Mouse (Mus musculus): ENCODE measurements around the gene Vapa. TPM values are rescaled to one million over a fixed set of nuclear protein-coding genes. Genes with fewer than 3 reads are reported as not detected.
"Not testable (repeated sequence)": the region's sequence is repeated elsewhere in the genome, so short reads cannot be mapped to it uniquely, and the experiment has no call there.

Gene Vapa
- polyA plus RNA-seq, 1 experiment from 2014 or later, result 167 TPM

- no peaks in the 10 kb centered on the region for H3K27me3 ChIP-seq
- H3K4me2 ChIP-seq, result 0 out of 2 replicates have a peak overlapping the region, but pooled peaks have one; percentile 17
- WGBS, result 65% methylated on average over 5 of the region's 5 CpGs
- no peak for ATAC-seq (replicated peaks; ENCODE audit: low FRiP score)
- H3K9ac ChIP-seq, result no peak overlapping the region
- no peak overlapping the region for H3K4me3 ChIP-seq (replicated peaks)
- 0 out of 2 replicates have a peak overlapping the region, but pooled peaks have one; percentile 33 for H3K27ac ChIP-seq
- H3K4me1 ChIP-seq, result peaks cover 17% of the 10 kb centered on the region
- H3K9me3 ChIP-seq (replicated peaks), result no peaks in the 10 kb centered on the region
- no peaks in the 10 kb centered on the region for H3K36me3 ChIP-seq
Measured at GRCm38 (mm10) chr17:65643579-65643978, 30.2 kb upstream of the Vapa start.

- peak; percentile 3; the same call in 1 of the 2 replicates for ATAC-seq (replicated peaks; ENCODE audit: low FRiP score)
- peak overlapping the region; percentile 17; the same call in 1 of the 2 replicates for H3K4me2 ChIP-seq
Measured at GRCm38 (mm10) chr17:65643051-65643521, 29.7 kb upstream of the Vapa start.

GRCm38 (mm10) chr17:65642578-65642991 is 29.2 kb upstream of the Vapa start:
- WGBS, result 34% methylated on average over 5 of the region's 5 CpGs
- peak overlapping the region; percentile 33 for H3K27ac ChIP-seq
- H3K4me3 ChIP-seq (replicated peaks), result no peak overlapping the region
- H3K27me3 ChIP-seq, result no peaks in the 10 kb centered on the region
- peaks cover 17% of the 10 kb centered on the region for H3K4me1 ChIP-seq
- no peaks in the 10 kb centered on the region for H3K9me3 ChIP-seq (replicated peaks)
- H3K9ac ChIP-seq, result no peak overlapping the region
- peak; percentile 65 for ATAC-seq (replicated peaks; ENCODE audit: low FRiP score)
- H3K4me2 ChIP-seq, result peak overlapping the region; percentile 17; the same call in 1 of the 2 replicates
- no peaks in the 10 kb centered on the region for H3K36me3 ChIP-seq

More at GRCm38 (mm10) chr17:65643051-65643521, 29.7 kb upstream of the Vapa start:
- Histone ChIP-seq H3K36me3 (no peaks in the 10 kb centered on the region), H3K9me3 (replicated peaks) (no peaks in the 10 kb centered on the region), H3K27me3 (no peaks in the 10 kb centered on the region), H3K9ac (no peak overlapping the region), H3K27ac (peak overlapping the region; percentile 33), H3K4me3 (replicated peaks) (no peak overlapping the region), H3K4me1 (peaks cover 17% of the 10 kb centered on the region)
- WGBS, result 27% methylated on average over 10 of the region's 10 CpGs

- H3K27ac ChIP-seq, result peak within 1 kb of the TSS; percentile 33
- ATAC-seq (replicated peaks; ENCODE audit: low FRiP score), result no peak
- no peaks in the 10 kb centered on the region for H3K9me3 ChIP-seq (replicated peaks)
- H3K27me3 ChIP-seq, result no peaks in the 10 kb centered on the region
- H3K4me3 ChIP-seq (replicated peaks), result no peak within 1 kb of the TSS
- 84% methylated on average over 11 of the region's 11 CpGs for WGBS
- H3K9ac ChIP-seq, result no peak within 1 kb of the TSS
- no peaks in the 10 kb centered on the region for H3K36me3 ChIP-seq
- peak within 1 kb of the TSS; percentile 17; the same call in 1 of the 2 replicates for H3K4me2 ChIP-seq
- peaks cover 17% of the 10 kb centered on the region for H3K4me1 ChIP-seq
Measured at GRCm38 (mm10) chr17:65641734-65642218, 28.4 kb upstream of the Vapa start, which contains the start of gene Txndc2. TSS of gene Txndc2 (minus strand) at chr17:65642168.

- H3K27me3 ChIP-seq, result no peaks in the 10 kb centered on the region
- no peak overlapping the region for H3K9ac ChIP-seq
- ATAC-seq (replicated peaks; ENCODE audit: low FRiP score), result no peak
- WGBS, result 92% methylated on average over 1 of the region's 1 CpGs
- H3K4me3 ChIP-seq (replicated peaks), result no peak overlapping the region
- H3K4me2 ChIP-seq, result no peak overlapping the region
- H3K27ac ChIP-seq, result no peak overlapping the region
- no peaks in the 10 kb centered on the region for H3K9me3 ChIP-seq (replicated peaks)
- peaks cover 17% of the 10 kb centered on the region for H3K4me1 ChIP-seq
- H3K36me3 ChIP-seq, result no peaks in the 10 kb centered on the region
Measured at GRCm38 (mm10) chr17:65639144-65639543, 25.8 kb upstream of the Vapa start.

GRCm38 (mm10) chr17:65635715-65636360 is 22.5 kb upstream of the Vapa start:
- no peaks in the 10 kb centered on the region for H3K9me3 ChIP-seq (replicated peaks)
- H3K27ac ChIP-seq, result no peak overlapping the region
- no peaks in the 10 kb centered on the region for H3K27me3 ChIP-seq
- no peak overlapping the region for H3K4me3 ChIP-seq (replicated peaks)
- H3K4me1 ChIP-seq, result no peaks in the 10 kb centered on the region
- no peak overlapping the region for H3K4me2 ChIP-seq
- no peak for ATAC-seq (replicated peaks; ENCODE audit: low FRiP score)
- H3K9ac ChIP-seq, result no peak overlapping the region
- 46% methylated on average over 14 of the region's 14 CpGs for WGBS
- no peaks in the 10 kb centered on the region for H3K36me3 ChIP-seq

GRCm38 (mm10) chr17:65629943-65630342 is 16.6 kb upstream of the Vapa start:
- no peaks in the 10 kb centered on the region for H3K4me1 ChIP-seq
- no peaks in the 10 kb centered on the region for H3K9me3 ChIP-seq (replicated peaks)
- H3K27ac ChIP-seq, result no peak overlapping the region
- H3K4me2 ChIP-seq, result no peak overlapping the region
- H3K4me3 ChIP-seq (replicated peaks), result no peak overlapping the region
- H3K27me3 ChIP-seq, result no peaks in the 10 kb centered on the region
- 83% methylated on average over 6 of the region's 6 CpGs for WGBS
- H3K36me3 ChIP-seq, result no peaks in the 10 kb centered on the region
- no peak for ATAC-seq (replicated peaks; ENCODE audit: low FRiP score)
- H3K9ac ChIP-seq, result no peak overlapping the region

- not testable (repeated sequence) for H3K9ac ChIP-seq; H3K36me3 ChIP-seq; H3K27me3 ChIP-seq; H3K9me3 ChIP-seq (replicated peaks); H3K4me3 ChIP-seq (replicated peaks); ATAC-seq (replicated peaks; ENCODE audit: low FRiP score); H3K4me2 ChIP-seq; H3K4me1 ChIP-seq; H3K27ac ChIP-seq
- WGBS, result 50% methylated on average over 13 of the region's 13 CpGs
Measured at GRCm38 (mm10) chr17:65628823-65629532, 15.6 kb upstream of the Vapa start.

- WGBS, result 94% methylated on average over 6 of the region's 6 CpGs
- ATAC-seq (replicated peaks; ENCODE audit: low FRiP score), result no peak
- Histone ChIP-seq H3K4me3 (replicated peaks) (no peak overlapping the region), H3K4me1 (no peaks in the 10 kb centered on the region), H3K9me3 (replicated peaks) (no peaks in the 10 kb centered on the region; the same call in 1 of the 2 replicates), H3K27me3 (no peaks in the 10 kb centered on the region), H3K9ac (no peak overlapping the region), H3K4me2 (no peak overlapping the region), H3K27ac (no peak overlapping the region), H3K36me3 (no peaks in the 10 kb centered on the region)
Measured at GRCm38 (mm10) chr17:65626301-65626700, 12.9 kb upstream of the Vapa start.

- Histone ChIP-seq H3K9me3 (replicated peaks) (no peaks in the 10 kb centered on the region; the same call in 1 of the 2 replicates), H3K4me1 (no peaks in the 10 kb centered on the region), H3K36me3 (no peaks in the 10 kb centered on the region), H3K4me3 (replicated peaks) (no peak overlapping the region), H3K4me2 (no peak overlapping the region), H3K27ac (no peak overlapping the region), H3K9ac (no peak overlapping the region), H3K27me3 (no peaks in the 10 kb centered on the region)
- 83% methylated on average over 6 of the region's 6 CpGs for WGBS
- ATAC-seq (replicated peaks; ENCODE audit: low FRiP score), result no peak
Measured at GRCm38 (mm10) chr17:65625563-65625962, 12.2 kb upstream of the Vapa start.

- no peak overlapping the region for H3K27ac ChIP-seq
- no peaks in the 10 kb centered on the region for H3K4me1 ChIP-seq
- no peak overlapping the region for H3K4me3 ChIP-seq (replicated peaks)
- no peak overlapping the region for H3K9ac ChIP-seq
- H3K4me2 ChIP-seq, result no peak overlapping the region
- H3K27me3 ChIP-seq, result no peaks in the 10 kb centered on the region
- H3K9me3 ChIP-seq (replicated peaks), result no peaks in the 10 kb centered on the region; the same call in 1 of the 2 replicates
- no peak for ATAC-seq (replicated peaks; ENCODE audit: low FRiP score)
- no peaks in the 10 kb centered on the region for H3K36me3 ChIP-seq
Measured at GRCm38 (mm10) chr17:65623130-65623529, 9.8 kb upstream of the Vapa start.

GRCm38 (mm10) chr17:65618431-65618830 is 5.1 kb upstream of the Vapa start:
- Histone ChIP-seq H3K4me3 (replicated peaks) (no peak overlapping the region), H3K4me1 (0 out of 2 replicates have a peak, but pooled peaks cover 3% of the 10 kb centered on the region), H3K4me2 (no peak overlapping the region), H3K27me3 (no peaks in the 10 kb centered on the region), H3K36me3 (no peaks in the 10 kb centered on the region), H3K9ac (no peak overlapping the region), H3K9me3 (replicated peaks) (no peaks in the 10 kb centered on the region), H3K27ac (no peak overlapping the region)
- ATAC-seq (replicated peaks; ENCODE audit: low FRiP score), result no peak
- WGBS, result 87% methylated on average over 2 of the region's 2 CpGs
